Mouse (Mus musculus): ENCODE data around the gene Zbtb18. TPM values are rescaled to one million over a fixed set of nuclear protein-coding genes. Genes with fewer than 3 reads are reported as not detected.

Gene Zbtb18
- polyA plus RNA-seq (2014; fragmentation: Nextera tagmentation; extraction: Ambion mirVana): 1.5 and 2.4 TPM in 2 replicates

- Histone ChIP-seq H3K27ac (ENCODE audit: low read depth, low read length) (peak within 1 kb of the TSS; percentile 94), H3K9me3 (ENCODE audit: control insufficient read depth, low read length) (no peaks in the 10 kb centered on the region), H3K4me1 (replicated peaks; ENCODE audit: control insufficient read depth, insufficient read depth, low read length) (peaks cover 2% of the 10 kb centered on the region), H3K9ac (ENCODE audit: low read depth, low read length) (peak within 1 kb of the TSS; percentile 84), H3K4me3 (ENCODE audit: low read depth, low read length) (peak within 1 kb of the TSS; percentile 91), H3K36me3 (ENCODE audit: control insufficient read depth, insufficient read depth, low read length) (no peaks in the 10 kb centered on the region; the same call in 1 of the 2 replicates), H3K27me3 (replicated peaks; ENCODE audit: control insufficient read depth, insufficient read depth, low read length) (no peaks in the 10 kb centered on the region), H3K4me2 (peak within 1 kb of the TSS; percentile 97)
- ATAC-seq (replicated peaks; ENCODE audit: low FRiP score): peak; percentile 3
- DNase-seq (ENCODE audit: low spot score): peak; percentile 51
- 0% methylated on average over 58 of the region's 106 CpGs for WGBS
Measured at GRCm38 (mm10) chr1:177442196-177442808, at the start of gene Zbtb18. Gene Zbtb18, plus strand, starts transcription at chr1:177442351.

DNA sequence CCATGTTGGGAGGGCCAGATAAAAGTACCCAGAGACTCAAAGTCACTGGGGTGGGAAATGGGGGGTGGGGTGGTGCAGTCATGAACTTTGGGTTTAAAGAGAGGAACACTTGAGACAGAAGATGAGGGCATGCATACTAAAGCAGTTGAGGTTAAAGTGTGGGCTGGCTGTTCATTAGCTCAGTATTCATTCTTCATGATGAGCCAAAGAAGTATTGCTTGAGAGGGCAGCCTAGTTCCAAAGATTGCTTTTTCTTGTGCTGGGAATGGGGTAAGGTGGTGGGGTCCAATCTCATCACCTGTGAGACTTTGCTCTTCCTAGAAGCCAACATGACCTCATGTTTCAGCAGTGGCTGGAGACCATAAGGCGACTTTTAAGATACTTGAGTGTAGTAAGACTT, 44.7 kb upstream of the Zbtb18 start:
- DNase-seq (ENCODE audit: low spot score): no peak
- Histone ChIP-seq H3K36me3 (ENCODE audit: control insufficient read depth, insufficient read depth, low read length) (no peaks in the 10 kb centered on the region), H3K27me3 (replicated peaks; ENCODE audit: control insufficient read depth, insufficient read depth, low read length) (no peaks in the 10 kb centered on the region), H3K4me2 (no peak overlapping the region), H3K9ac (ENCODE audit: low read depth, low read length) (no peak overlapping the region), H3K27ac (ENCODE audit: low read depth, low read length) (no peak overlapping the region), H3K9me3 (ENCODE audit: control insufficient read depth, low read length) (no peaks in the 10 kb centered on the region), H3K4me3 (ENCODE audit: low read depth, low read length) (no peak overlapping the region), H3K4me1 (replicated peaks; ENCODE audit: control insufficient read depth, insufficient read depth, low read length) (no peaks in the 10 kb centered on the region)
- 73% methylated on average over 1 of the region's 1 CpGs for WGBS
- no peak for ATAC-seq (replicated peaks; ENCODE audit: low FRiP score)

GRCm38 (mm10) chr1:177405170-177405569, 37.0 kb upstream of the Zbtb18 start:
- H3K9me3 ChIP-seq (ENCODE audit: control insufficient read depth, low read length): no peaks in the 10 kb centered on the region
- no peaks in the 10 kb centered on the region for H3K36me3 ChIP-seq (ENCODE audit: control insufficient read depth, insufficient read depth, low read length)
- H3K27me3 ChIP-seq (replicated peaks; ENCODE audit: control insufficient read depth, insufficient read depth, low read length): no peaks in the 10 kb centered on the region
- DNase-seq (ENCODE audit: low spot score): no peak
- H3K4me2 ChIP-seq: no peak overlapping the region
- ATAC-seq (replicated peaks; ENCODE audit: low FRiP score): no peak
- no peak overlapping the region for H3K27ac ChIP-seq (ENCODE audit: low read depth, low read length)
- no peaks in the 10 kb centered on the region for H3K4me1 ChIP-seq (replicated peaks; ENCODE audit: control insufficient read depth, insufficient read depth, low read length)
- H3K9ac ChIP-seq (ENCODE audit: low read depth, low read length): no peak overlapping the region
- 62% methylated on average over 6 of the region's 6 CpGs for WGBS
- no peak overlapping the region for H3K4me3 ChIP-seq (ENCODE audit: low read depth, low read length)

DNA sequence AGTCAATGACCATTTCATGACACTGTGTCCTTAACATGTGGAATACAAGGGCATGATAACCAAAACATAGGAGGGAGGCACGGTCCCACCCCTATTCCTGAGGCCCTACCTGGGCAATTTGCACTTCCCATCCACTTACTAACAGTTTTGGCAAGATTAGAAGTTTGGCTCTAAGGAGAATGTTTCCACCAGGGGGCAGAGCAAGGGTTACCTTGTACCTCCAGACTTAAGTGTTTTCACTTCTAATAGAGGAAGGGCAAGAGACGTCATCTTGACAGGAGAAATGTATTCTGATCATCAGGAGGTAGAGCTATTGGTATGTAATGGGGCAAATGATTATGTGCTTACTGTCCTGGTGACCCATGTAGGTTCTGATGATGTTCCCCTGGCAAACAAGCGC, 33.5 kb upstream of the Zbtb18 start:
- DNase-seq (ENCODE audit: low spot score) (no peak), ATAC-seq (replicated peaks; ENCODE audit: low FRiP score) (no peak)
- H3K4me3 ChIP-seq (ENCODE audit: low read depth, low read length): no peak overlapping the region
- H3K4me1 ChIP-seq (replicated peaks; ENCODE audit: control insufficient read depth, insufficient read depth, low read length): no peaks in the 10 kb centered on the region
- no peaks in the 10 kb centered on the region for H3K27me3 ChIP-seq (replicated peaks; ENCODE audit: control insufficient read depth, insufficient read depth, low read length)
- no peaks in the 10 kb centered on the region for H3K36me3 ChIP-seq (ENCODE audit: control insufficient read depth, insufficient read depth, low read length)
- H3K4me2 ChIP-seq: no peak overlapping the region
- H3K9ac ChIP-seq (ENCODE audit: low read depth, low read length): no peak overlapping the region
- H3K9me3 ChIP-seq (ENCODE audit: control insufficient read depth, low read length): no peaks in the 10 kb centered on the region
- 56% methylated on average over 3 of the region's 3 CpGs for WGBS
- H3K27ac ChIP-seq (ENCODE audit: low read depth, low read length): no peak overlapping the region

GRCm38 (mm10) chr1:177410769-177411348, 31.3 kb upstream of the Zbtb18 start:
- Histone ChIP-seq H3K27ac (ENCODE audit: low read depth, low read length) (no peak overlapping the region), H3K9me3 (ENCODE audit: control insufficient read depth, low read length) (no peaks in the 10 kb centered on the region), H3K4me1 (replicated peaks; ENCODE audit: control insufficient read depth, insufficient read depth, low read length) (no peaks in the 10 kb centered on the region), H3K4me2 (no peak overlapping the region), H3K27me3 (replicated peaks; ENCODE audit: control insufficient read depth, insufficient read depth, low read length) (no peaks in the 10 kb centered on the region), H3K36me3 (ENCODE audit: control insufficient read depth, insufficient read depth, low read length) (no peaks in the 10 kb centered on the region), H3K4me3 (ENCODE audit: low read depth, low read length) (no peak overlapping the region), H3K9ac (ENCODE audit: low read depth, low read length) (no peak overlapping the region)
- 85% methylated on average over 7 of the region's 7 CpGs for WGBS
- ATAC-seq (replicated peaks; ENCODE audit: low FRiP score): no peak
- no peak for DNase-seq (ENCODE audit: low spot score)

- Histone ChIP-seq H3K4me1 (replicated peaks; ENCODE audit: control insufficient read depth, insufficient read depth, low read length) (no peaks in the 10 kb centered on the region), H3K9ac (ENCODE audit: low read depth, low read length) (no peak overlapping the region), H3K27ac (ENCODE audit: low read depth, low read length) (no peak overlapping the region), H3K4me3 (ENCODE audit: low read depth, low read length) (no peak overlapping the region), H3K9me3 (ENCODE audit: control insufficient read depth, low read length) (no peaks in the 10 kb centered on the region), H3K27me3 (replicated peaks; ENCODE audit: control insufficient read depth, insufficient read depth, low read length) (no peaks in the 10 kb centered on the region), H3K36me3 (ENCODE audit: control insufficient read depth, insufficient read depth, low read length) (no peaks in the 10 kb centered on the region), H3K4me2 (no peak overlapping the region)
- 60% methylated on average over 19 of the region's 19 CpGs for WGBS
- ATAC-seq (replicated peaks; ENCODE audit: low FRiP score) (no peak), DNase-seq (ENCODE audit: low spot score) (no peak)
Measured at GRCm38 (mm10) chr1:177411359-177412358, 30.5 kb upstream of the Zbtb18 start.

GRCm38 (mm10) chr1:177419331-177419730, 22.8 kb upstream of the Zbtb18 start:
- DNase-seq (ENCODE audit: low spot score): no peak
- Histone ChIP-seq H3K4me2 (no peak overlapping the region), H3K4me3 (ENCODE audit: low read depth, low read length) (no peak overlapping the region), H3K9me3 (ENCODE audit: control insufficient read depth, low read length) (no peaks in the 10 kb centered on the region), H3K36me3 (ENCODE audit: control insufficient read depth, insufficient read depth, low read length) (no peaks in the 10 kb centered on the region), H3K27me3 (replicated peaks; ENCODE audit: control insufficient read depth, insufficient read depth, low read length) (no peaks in the 10 kb centered on the region), H3K9ac (ENCODE audit: low read depth, low read length) (no peak overlapping the region), H3K4me1 (replicated peaks; ENCODE audit: control insufficient read depth, insufficient read depth, low read length) (no peaks in the 10 kb centered on the region), H3K27ac (ENCODE audit: low read depth, low read length) (no peak overlapping the region)
- WGBS: 73% methylated on average over 12 of the region's 12 CpGs
- no peak for ATAC-seq (replicated peaks; ENCODE audit: low FRiP score)

GRCm38 (mm10) chr1:177420126-177420525, 22.0 kb upstream of the Zbtb18 start:
- Histone ChIP-seq H3K4me1 (replicated peaks; ENCODE audit: control insufficient read depth, insufficient read depth, low read length) (no peaks in the 10 kb centered on the region), H3K9me3 (ENCODE audit: control insufficient read depth, low read length) (no peaks in the 10 kb centered on the region), H3K4me3 (ENCODE audit: low read depth, low read length) (no peak overlapping the region), H3K27me3 (replicated peaks; ENCODE audit: control insufficient read depth, insufficient read depth, low read length) (no peaks in the 10 kb centered on the region), H3K4me2 (no peak overlapping the region), H3K9ac (ENCODE audit: low read depth, low read length) (no peak overlapping the region), H3K36me3 (ENCODE audit: control insufficient read depth, insufficient read depth, low read length) (no peaks in the 10 kb centered on the region), H3K27ac (ENCODE audit: low read depth, low read length) (no peak overlapping the region)
- DNase-seq (ENCODE audit: low spot score): no peak
- ATAC-seq (replicated peaks; ENCODE audit: low FRiP score): no peak
- 76% methylated on average over 6 of the region's 6 CpGs for WGBS
